Mouse (Mus musculus): ENCODE data around the gene Slc2a3. TPM values are rescaled to one million over a fixed set of nuclear protein-coding genes. Genes with fewer than 3 reads are reported as not detected.
"Not testable (repeated sequence)": the region's sequence is repeated elsewhere in the genome, so short reads cannot be mapped to it uniquely, and the experiment has no call there.

Gene Slc2a3
- total RNA-seq, 2 experiments from 2014 or later = 99.1 to 117 TPM

DNA sequence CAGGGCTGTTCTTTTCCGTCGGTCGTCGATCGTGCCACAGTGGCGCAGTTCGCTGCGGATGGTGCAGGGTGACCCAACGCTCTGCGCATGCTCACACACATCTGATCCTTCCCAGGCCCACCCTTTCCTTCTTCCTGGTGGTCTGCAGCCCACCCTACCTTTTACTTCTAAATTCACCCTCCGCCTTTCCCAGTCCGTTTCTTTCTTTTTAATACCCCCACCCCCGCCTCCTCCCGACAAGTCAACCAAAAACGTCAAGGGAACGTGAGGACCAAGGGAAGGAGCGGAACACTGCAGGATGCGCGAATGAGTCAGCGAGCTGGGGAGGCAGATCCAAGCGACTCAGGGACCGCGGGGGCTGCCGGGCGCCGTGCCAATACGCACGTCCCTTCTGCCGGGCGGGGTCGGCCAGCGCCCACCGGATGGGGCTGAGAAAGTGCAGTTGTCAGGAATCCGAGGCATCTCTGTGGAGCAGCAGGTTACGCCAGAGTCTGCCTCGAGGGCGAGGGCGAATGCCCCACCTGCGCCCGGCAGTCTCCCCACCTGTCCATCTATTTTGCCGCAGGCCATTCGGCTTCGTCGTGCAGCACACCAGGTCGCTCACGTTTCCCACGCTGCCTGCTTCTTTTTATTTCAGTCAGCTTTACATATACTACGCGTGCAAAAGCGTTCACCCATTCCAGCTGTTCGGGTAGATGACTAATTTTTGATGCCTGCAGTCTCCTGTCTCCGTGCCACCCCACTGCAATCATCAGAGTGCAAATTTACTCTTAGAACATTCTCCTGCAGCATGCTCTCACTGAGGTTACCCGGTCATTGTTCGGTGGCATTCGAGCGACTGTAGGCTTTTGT is 36.8 kb downstream of the Slc2a3 start:
- peak; percentile 77 to 79 for DNase-seq (ENCODE audit: low spot score in 2 of 2)

DNA sequence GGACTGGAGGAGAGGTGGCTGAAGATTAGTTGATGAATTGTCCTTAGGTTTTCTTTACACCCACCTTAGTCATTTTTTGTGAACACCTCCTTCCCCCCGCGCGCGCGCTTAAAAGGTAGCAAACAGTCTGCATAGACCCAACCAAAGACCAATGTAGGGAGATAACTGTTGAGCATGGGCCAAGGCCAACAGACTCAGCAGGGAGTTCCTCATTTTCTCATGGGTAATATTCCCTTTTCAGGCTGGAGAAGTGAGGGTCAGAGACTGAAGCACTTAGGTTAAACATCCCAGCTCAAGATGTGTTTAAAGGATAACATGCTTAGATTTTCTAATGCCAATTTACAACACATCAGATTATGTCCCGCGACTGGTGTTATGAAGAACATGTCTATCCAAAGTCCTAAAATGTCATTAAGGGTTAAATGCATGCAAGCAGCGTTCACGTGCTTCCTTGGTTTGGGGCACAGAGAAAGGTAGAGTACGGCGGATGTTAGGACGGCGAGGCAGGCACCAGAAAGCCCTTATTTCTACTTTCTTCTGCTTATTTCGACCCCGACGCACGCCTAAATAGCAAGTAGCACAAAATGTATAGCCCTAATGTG is 37.5 kb downstream of the Slc2a3 start:
- DNase-seq (ENCODE audit: low spot score in 2 of 2) = no peak

DNA sequence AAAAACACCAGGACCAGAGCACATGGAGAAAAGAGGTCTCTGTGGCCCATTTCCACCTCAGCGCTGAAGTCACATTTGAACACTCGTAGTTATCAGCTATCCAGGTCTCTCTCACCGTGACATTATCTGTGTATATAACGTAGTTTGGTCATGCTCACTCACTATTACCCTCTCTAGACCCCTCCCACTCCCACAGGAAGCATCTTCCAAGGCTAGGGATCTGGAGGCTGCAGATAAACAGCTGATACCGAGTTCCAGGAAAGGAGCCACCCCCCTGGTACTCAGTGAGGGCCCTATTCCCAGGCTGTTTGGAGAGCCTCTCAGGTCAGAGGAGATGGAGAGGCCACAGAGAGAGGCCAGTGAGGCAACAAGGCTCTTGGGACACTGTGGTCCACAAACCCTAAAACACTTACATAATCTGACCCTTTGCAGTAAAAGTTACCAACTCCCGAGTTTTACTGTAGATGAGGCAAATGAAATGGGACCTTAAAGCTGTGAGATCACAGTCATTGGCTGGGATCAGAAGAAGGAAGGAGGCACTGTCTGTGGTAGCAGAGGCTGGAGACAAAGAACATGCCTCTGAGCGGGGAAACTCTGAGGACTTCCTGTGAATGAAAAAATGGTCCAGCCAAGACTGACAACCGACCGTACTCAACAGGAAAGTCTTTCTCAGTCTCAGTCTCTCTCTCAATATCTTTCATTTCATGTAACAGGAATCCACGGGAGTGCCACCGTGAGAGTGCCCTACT is 38.3 kb downstream of the Slc2a3 start:
- no peak for DNase-seq (ENCODE audit: low spot score in 2 of 2)

DNA sequence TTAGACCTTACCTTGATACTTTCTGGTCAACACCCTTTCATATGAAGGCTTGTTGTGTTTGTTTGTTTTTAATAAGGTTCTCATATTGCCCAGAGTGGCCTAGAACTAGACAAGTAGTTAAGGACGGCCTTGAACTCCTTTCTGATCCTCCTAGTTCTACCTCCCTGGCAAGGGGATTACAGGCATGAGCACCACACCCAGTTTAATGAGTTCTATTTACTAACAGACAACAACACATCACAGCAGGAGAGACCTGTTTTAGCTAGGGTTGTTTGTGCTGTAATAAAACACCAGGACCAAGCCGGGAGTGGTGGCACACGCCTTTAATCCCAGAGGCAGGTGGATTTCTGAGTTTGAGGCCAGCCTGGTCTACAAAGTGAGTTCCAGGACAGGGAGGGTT is 39.0 kb downstream of the Slc2a3 start:
- no peak for DNase-seq (ENCODE audit: low spot score in 2 of 2)

DNA sequence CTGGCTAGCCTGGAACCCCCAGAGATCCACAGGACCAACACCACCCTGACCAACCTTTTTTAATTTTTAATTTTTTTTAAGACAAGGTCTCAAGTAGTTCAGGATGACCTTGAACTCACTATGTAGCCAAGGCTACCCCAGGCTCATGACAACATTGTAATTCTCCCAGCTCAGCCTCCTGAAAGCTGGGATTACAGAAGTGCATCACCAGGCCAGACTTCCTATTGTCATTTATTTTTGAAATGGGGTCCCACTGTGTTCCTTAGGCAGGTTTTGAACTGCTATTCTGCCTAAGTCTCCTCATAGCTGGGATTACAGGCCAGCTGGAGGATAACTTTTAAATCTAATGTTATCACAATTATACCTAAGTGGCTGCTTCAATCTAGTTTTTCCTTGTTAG is 39.5 kb downstream of the Slc2a3 start:
- DNase-seq (ENCODE audit: low spot score in 2 of 2) = no peak

DNA sequence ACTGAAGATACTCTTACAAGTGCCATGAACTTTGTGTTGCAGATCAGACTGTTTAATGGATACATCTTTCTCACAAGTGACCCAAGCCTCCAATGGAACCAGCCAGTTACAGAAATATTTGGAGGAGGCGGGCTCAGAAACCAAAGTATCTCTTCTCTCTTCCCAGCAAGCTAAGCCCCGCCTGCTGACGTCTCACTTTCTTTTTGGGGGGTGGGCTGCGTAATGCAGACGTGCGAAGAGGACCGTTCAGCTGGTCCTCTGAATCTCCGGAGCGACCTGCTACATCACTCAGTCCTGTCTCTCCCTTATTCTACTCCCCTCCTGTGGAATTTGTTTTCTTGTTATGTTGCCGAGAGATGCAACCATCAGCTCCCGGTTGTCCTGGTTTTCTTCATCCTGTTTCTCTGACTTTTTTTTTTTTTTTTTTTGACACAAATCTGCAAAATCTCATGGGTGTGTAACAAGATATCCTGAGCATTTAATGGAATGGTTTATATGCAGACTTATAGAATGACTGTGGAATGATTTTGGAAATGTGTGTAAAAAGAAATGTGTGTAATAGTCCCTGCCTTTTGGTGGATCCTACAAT is 40.3 kb downstream of the Slc2a3 start:
- peak; percentile 79 to 85 for DNase-seq (ENCODE audit: low spot score in 2 of 2)

DNA sequence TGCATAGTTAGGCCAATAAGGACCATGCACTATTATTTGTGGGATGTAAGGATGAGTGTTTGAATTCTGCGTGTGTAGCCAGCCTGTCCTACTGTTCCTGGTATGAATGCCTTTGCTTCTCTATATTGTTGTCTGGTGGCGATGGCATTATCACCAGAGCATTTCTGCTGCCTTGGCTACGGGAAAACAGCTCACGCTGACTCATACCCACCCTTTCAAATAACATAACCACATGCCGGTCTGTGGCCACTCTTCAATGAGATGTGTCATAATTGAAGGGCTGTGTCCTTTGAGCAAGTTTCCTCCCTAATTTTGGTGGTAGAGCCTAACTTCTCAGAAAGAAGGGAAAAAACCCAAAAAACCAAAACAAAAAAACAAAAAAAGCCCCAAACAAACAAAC is 42.7 kb downstream of the Slc2a3 start:
- DNase-seq (ENCODE audit: low spot score in 2 of 2) = no peak

DNA sequence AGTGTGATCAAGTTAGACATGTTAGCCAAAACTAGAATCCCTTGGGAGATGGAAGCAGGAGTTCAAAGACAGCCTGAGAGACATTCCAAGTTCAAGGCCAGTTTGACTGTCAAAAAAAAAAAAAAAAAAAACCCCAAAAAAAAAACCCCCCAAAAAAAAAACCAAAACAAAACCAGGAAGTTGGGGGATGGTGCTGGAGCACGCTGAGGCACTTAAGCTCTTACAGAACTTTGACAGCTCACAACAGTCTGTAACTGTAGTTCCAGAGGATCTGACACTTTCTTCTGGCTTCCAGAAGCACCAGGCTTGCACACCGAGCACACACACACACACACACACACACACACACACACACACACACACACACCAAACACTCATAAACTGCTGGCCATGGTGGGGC is 45.5 kb downstream of the Slc2a3 start:
- DNase-seq (ENCODE audit: low spot score in 2 of 2) = no peak

DNA sequence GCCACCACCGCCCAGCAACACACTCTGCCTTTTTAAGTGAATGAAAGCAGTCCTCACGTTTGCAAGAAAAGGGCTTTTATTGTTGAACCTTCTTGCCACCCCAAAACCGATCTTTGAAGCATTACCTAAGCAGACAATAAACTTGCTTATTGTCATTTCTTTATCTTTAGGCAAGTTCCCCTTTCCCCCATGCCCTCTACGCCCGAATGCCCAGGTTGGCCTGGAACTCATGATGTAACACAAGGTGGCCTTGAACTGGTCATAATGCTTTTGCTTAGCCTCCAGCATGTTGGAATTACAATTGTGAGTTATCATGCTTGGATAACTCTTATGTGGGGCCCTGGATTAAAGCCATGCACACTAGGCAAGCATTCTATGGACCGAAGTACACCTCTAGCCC is 50.9 kb downstream of the Slc2a3 start:
- DNase-seq (ENCODE audit: low spot score in 2 of 2) = no peak

DNA sequence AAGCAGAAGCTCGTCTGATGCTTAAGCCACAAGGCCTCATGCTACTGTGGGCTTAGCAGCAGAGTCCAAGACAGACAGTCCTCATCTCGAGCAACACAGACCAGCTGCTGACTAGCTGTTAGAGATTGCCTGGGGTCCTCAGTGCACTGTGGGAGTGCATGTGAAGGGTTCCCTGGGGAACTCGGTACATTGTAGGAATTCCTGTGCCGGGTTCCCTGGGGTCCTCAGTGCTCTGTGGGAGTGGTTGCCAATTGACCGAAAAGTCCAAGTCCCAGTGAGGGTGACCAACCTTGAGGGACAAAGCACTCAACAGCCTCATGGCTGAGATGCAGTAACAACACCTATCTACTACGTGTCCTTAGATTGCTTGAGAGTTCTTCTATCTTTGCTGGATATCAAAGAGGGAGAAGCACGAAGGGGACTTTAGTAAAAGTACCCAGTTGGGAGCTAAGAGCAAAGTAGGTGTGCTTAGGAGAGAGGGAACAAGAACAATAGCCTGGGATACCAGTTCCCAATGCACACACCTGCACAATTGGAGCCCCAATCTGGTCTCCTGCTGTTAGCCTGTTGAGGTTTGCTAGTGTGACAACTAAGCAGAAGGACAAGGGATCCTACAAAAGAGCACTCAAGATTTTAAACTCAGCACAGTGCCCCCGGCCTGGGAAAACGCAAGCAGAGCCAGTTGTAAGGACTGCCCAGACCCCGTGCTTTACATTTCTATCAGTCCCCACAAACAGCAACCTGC is 56.8 kb downstream of the Slc2a3 start:
- no peak for DNase-seq (ENCODE audit: low spot score in 2 of 2)

DNA sequence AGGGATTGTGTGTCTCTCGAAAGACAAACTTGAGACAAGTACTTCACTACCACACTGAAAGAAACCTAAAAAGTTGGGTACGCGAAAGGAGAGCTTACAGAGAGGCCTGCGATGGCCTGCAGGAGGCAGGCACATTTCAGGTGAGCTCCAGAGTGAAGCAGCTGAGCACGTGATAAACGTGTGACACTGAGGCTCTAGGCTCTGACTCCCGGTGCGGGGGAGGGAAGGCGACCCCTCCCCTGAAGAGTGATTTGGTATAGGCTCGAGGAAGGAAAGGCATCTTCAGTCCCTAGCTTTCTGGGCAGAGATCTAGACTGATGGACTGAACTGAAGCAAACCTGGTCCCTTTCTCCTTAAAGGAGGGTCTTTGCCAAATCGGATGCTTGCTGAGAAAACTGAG is 58.1 kb downstream of the Slc2a3 start:
- DNase-seq (ENCODE audit: low spot score in 2 of 2) = no peak

DNA sequence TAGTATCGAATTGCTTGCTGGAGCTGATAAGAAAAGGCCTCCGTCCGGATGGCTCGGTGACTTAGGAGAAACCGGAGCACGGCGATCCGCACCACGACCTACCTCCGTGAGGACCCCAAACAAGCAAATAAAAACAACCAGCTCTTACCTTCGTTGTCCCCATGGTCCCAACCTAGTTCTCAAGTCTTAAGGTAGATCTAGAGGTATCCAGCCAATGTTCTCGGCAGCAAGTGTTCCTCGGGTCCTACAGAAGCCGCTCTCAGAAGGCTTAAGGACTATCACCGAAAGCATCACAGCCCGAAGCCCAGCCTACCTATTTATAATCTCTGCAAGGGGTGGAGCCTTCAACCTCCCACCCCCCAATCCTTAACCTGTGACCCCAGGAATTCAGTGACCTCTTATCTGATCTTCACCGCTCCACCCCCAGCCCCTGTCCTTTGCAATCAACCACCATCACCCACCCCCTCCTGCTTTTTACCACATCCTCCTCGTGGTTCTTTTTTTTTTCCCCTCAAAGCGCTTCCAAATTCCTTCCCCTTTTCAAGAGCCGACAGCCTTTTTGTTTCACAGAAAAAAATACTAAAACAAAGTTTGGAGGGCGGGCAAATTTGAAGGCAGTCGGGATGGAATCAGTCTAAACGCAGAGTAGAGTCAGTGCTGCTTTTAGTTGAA is 59.1 kb downstream of the Slc2a3 start:
- peak; percentile 47 to 59 for DNase-seq (ENCODE audit: low spot score in 2 of 2)

DNA sequence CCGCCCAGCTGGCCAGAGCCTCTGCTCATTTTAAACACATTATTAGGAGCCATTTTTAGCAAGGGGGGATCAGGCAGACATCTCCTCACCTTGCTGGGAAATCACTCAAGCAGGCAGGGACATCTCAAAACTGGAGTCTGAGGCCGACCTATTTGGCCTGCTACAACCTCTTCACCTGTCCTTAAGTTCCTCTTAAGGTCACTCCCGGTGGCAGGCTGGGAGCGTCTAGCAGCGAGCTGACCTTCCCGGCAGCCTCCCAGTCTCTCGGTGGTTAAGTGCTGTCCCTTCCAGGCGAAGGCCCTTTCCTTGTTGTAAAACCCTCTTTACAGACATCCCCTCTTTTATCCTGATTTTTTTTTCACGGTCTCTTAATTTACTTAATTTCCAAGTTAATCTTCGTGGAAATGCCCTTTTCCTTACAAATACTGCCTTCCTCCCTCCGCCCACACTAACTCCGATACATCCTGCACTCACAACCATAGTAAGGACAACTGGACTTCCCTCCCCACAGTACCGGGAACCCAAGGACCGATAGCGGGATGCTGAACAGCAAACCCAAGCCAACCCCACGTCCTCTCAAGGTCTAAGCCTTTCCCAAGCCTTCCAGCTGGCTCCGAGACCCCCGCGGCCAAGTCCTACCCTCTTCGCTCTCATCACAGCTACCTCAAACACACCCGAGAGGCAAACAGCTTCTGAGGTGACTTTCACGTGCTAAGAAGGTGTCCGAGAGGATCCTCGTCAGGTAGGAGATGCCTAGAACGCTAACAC is 59.8 kb downstream of the Slc2a3 start:
- peak in 1 of 2 experiments; percentile 34 for DNase-seq (ENCODE audit: low spot score in 2 of 2)

DNA sequence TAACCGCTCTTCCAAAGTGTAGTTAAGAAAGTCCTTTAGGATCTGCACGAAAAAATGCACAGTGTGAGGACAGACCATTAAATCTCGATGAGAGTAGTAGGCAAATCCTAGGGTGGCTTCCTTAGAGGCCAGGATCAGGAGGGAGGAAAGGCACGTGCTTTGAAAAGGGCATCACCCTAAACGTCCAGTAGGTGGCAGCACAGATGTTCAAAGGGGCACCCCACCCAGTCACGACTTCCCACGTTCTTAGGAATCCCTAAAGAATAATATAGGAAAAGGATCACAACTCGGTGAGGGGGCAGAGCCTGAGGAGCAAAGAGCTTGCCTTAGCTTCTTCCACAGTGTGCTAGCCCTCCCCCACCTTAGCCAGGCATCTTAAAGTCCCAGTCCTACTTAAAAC is 61.5 kb downstream of the Slc2a3 start:
- peak; percentile 75 to 80 for DNase-seq (ENCODE audit: low spot score in 2 of 2)

DNA sequence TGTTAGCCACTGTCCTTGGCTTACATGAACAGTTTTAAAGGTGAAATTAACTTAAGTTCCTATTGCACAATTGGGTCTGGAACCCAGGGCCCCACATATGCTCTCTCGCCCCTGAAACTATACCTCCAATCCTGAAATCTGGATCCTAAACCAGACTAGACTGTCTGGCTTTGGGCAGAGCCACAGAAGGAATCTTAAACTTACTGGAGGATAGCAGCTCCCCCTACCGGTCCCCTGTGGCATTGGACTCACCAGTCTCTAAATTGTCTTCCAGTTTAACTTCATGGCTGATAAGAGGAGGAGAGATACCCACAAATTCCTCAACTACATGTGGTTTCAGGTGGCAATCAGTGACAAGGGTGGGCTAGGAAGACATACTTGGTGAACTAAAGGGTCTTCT is 81.5 kb downstream of the Slc2a3 start:
- DNase-seq (ENCODE audit: low spot score in 2 of 2) = peak; percentile 68 to 79

DNA sequence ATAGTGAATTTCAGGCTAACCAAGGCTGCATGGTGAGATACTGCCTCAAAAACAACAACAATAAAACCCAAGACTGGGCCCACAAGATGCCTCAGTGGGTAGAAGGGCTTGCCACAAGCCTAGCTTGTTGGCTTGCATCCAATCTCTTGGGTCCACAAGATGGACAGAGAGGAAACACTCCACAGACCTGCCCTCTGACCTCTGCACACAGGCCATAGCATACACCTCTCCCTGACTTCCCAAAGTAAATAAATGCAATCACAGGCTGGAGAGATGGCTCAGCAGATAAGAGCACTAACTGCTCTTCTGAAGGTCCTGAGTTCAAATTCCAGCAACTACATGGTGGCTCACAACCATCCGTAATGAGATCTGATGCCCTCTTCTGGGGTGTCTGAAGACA is 83.2 kb downstream of the Slc2a3 start:
- DNase-seq (ENCODE audit: low spot score in 2 of 2) = not testable (repeated sequence)

DNA sequence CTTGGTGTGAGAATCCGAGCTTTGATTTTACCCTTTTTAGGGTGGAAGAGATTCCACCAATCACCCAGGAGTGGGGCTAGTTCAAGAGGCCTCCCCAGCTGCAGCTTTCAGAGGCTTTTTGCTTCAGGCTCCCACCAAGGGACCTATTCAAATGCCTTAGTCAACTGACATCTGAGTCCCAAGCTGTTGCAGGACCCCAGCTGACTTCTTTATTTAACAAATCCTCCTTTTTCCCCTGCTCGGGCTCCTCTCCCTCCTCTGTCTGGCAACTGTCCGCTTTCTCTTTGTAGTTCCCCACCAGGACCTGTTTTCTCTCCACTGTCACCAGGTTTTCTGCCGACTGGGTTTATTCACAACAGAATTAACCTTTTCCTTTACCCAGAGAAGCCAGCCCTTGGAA is 85.6 kb downstream of the Slc2a3 start:
- DNase-seq (ENCODE audit: low spot score in 2 of 2) = no peak

DNA sequence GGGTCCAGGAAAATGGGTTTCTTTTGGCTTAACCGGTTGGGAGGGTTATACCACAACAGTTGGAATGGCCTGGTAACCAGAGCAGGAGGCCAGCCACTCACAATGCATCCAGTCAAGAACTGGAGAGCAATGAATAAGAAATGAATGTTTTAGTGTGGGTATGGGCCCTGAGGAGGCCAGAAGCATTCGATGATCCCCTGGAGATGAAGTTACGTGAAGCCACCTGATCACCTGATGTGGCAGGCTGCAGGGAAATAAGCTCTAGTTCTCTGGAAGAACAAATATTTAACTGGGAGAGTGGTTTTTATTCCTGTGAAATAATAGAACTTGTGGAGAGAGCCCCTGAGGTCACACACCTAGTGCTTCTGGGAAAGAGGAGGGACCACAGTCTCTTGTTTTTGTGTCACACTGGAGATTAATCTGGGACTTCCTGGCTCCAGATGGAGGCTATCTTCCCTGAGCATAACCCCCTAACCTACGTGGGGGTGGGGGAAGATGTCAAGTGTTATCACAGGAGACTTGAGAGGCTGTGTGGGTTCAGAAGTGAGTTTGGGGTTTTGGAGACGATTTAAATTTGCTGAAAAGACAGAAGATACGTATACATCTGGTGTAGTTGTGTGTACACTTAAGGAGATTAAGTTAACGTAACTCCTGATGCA is 86.6 kb downstream of the Slc2a3 start:
- no peak for DNase-seq (ENCODE audit: low spot score in 2 of 2)

DNA sequence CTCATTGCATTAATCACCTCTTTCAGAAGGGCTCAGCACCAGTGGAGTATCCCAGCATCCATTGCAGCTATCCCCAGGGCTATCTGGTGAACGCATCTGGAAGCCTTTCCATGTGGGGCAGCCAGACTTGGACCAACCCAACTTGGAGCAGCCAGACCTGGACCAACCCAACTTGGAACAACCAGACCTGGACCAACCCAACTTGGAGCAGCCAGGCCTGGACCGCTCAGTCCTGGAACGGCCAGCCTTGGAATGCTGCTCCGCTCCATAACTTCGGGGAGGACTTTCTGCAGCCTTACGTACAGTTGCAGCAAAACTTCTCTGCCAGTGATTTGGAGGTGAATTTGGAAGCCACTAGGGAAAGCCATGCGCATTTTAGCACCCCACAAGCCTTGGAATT is 88.3 kb downstream of the Slc2a3 start:
- DNase-seq (ENCODE audit: low spot score in 2 of 2) = not testable (repeated sequence)
